Mouse (Mus musculus): Measurements from ENCODE around the gene Foxl1.

DNA sequence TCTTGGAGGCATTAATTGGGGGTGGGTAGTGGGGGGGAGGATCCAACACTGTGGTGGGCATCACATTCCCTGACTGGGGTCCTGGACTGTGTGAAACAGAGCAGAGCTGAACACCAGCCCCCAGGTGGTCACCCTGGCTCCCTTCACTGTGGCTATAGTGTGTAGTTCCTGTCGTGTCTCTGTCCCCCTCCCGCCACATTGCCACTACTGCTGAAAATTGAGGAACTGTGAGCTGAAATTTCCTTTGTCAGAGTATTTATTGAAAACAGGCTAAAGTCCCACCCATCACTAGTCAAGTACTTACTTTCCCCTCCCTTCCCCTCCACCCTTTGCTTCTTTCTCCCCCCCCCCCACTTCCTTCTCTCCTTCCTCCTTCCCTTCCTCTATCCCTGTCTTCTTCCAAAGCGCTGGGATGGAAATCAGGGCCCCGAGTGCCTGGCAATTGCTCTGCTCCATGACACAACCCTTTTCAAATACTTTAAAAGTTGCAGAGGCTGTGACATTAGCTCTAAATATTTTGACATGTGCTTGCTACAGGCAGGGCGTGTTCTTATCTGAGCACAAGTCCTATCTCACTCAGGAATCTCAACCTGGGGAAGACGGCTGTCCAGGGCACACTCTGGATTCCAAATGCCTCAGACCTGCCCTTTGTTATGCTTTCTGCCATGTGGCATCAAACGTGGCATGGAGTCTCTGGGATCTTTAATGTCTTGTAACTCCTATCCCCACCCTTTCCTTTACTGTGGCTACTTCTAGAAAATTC, 16.4 kb upstream of the Foxl1 start:
- TF ChIP-seq UBTF (IDR thresholded peaks at IDR 0.05; ENCODE audit: borderline replicate concordance, insufficient read depth, low read depth, low read length) = no peak
- TF ChIP-seq POLR2A (IDR thresholded peaks at IDR 0.05; ENCODE audit: control insufficient read depth in 1 of 2, insufficient read depth in 1 of 2, low read depth in 1 of 2, low read length in 2 of 2, poor library complexity in 1 of 2) = no peak
- TF ChIP-seq GATA1 (IDR thresholded peaks at IDR 0.05; ENCODE audit: low read depth, low read length) = peak; percentile 58
- TF ChIP-seq POLR2AphosphoS5 (IDR thresholded peaks at IDR 0.05; ENCODE audit: borderline replicate concordance, low read depth, low read length) = no peak
- TF ChIP-seq MAZ (IDR thresholded peaks at IDR 0.05; ENCODE audit: low read depth, low read length) = no peak; the same call in none of the 2 replicates
- TF ChIP-seq CTCF (IDR thresholded peaks at IDR 0.05 in 2 of 3, conservative IDR thresholded peaks at IDR 0.05 in 1 of 3; ENCODE audit: control insufficient read depth in 1 of 3, insufficient read depth in 1 of 3, low read depth in 2 of 3, low read length in 3 of 3, poor library complexity in 1 of 3, severe bottlenecking in 1 of 3) = no peak
- TF ChIP-seq JUND (IDR thresholded peaks at IDR 0.05; ENCODE audit: low read depth, low read length) = no peak
- TF ChIP-seq TCF12 (IDR thresholded peaks at IDR 0.05; ENCODE audit: low read depth, low read length) = no peak

All from MEL (cell line).